Mouse (Mus musculus): Measurements from ENCODE around the gene Lmna.

Gene Lmna

DNA sequence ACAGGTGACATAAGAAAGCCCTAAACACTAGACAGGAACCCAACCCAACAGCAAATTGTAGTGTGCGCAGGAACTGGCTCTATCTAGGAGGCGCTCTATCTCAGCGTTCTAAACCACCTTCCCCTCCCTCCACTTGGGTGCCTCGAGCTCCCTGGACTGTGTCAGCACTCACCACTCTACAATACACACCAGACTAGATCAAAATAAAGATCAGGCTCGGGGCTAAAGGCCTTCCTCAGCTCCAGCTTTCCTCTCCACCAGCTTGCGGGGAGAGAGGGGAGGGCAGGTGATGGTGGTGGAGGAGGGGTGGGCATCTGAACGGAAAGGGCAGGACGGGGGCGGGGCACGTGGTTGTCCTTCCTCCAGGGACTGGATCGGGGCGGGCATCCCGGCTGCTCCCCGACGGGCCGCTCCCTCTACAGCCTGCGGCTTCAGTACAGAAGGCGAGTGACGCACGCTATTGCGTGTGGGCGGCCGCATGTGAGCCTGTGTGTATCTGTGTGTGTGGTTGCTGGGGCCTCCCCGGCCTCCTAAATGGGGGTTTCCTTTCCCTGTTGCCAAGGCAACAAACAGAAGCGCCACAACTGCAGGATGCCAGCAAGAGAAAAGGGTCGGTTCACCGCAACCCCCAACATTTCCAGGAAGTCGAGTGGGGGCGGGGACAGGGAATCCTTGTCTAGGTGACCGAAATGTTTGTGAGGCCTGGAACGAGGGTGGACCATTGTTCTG is at the start of gene Lmna:
Gene Lmna (minus strand): TSS at position 265 of the 729 bp plus-strand sequence.
- peak; percentile 94 for DNase-seq (ENCODE audit: low read depth, low spot score)

DNA sequence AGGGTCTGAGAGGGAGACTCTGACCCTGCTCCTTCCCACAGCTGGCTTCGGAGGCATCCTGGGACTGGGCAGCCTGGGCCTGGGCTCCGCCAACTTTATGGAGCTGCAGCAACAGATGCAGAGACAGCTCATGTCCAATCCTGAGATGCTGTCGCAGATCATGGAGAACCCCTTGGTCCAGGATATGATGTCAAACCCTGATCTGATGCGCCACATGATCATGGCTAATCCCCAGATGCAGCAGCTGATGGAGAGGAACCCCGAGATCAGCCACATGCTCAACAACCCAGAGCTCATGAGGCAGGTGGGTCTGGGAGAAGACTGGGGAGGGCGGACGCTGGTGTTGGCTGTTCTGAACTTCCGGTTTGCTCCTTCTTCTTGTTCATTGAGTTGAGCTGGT is 46.9 kb upstream of the Lmna start:
- DNase-seq (ENCODE audit: low read depth, low spot score): no peak

- DNase-seq (ENCODE audit: low read depth, low spot score): no peak
These were observed 46.0 kb upstream of the Lmna start for GRCm38 (mm10) chr3:88555731-88556130.

DNA sequence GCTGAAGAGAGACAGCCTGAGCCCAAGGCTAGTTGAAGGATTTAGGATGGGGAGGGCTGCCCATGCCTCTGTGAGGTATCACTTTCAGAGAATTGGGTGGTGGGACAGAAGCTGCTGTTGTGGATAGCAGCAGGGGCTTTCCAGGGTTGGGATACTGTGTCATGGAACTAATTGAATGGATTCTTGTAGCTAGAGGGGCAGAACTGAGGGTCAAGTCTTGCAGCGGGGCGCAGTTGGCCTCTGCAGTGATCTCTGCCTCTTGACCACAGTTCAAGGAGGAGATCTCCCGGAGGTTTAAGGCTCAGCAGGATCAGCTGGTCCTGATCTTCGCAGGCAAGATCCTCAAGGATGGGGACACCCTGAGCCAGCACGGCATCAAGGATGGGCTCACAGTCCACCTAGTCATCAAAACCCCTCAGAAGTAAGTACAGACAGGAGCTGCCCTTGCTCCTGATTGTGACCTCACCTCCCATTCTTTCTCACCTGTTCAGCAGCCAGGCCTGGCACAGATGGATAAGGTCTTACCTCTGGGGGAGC is 45.4 kb upstream of the Lmna start:
- DNase-seq (ENCODE audit: low read depth, low spot score): no peak

- peak; percentile 78 for DNase-seq (ENCODE audit: low read depth, low spot score)
These were observed 44.3 kb upstream of the Lmna start for GRCm38 (mm10) chr3:88553880-88554586.

- DNase-seq (ENCODE audit: low read depth, low spot score): peak; percentile 95
These were observed 43.7 kb upstream of the Lmna start, which contains the start of gene Ubqln4 for GRCm38 (mm10) chr3:88553525-88553879. Ubqln4 (plus strand) TSS chr3:88553758.

GRCm38 (mm10) chr3:88552676-88553524 is 43.1 kb upstream of the Lmna start, which contains the start of gene Lamtor2:
Lamtor2 (minus strand) TSS chr3:88553074.
- DNase-seq (ENCODE audit: low read depth, low spot score): peak; percentile 98

DNA sequence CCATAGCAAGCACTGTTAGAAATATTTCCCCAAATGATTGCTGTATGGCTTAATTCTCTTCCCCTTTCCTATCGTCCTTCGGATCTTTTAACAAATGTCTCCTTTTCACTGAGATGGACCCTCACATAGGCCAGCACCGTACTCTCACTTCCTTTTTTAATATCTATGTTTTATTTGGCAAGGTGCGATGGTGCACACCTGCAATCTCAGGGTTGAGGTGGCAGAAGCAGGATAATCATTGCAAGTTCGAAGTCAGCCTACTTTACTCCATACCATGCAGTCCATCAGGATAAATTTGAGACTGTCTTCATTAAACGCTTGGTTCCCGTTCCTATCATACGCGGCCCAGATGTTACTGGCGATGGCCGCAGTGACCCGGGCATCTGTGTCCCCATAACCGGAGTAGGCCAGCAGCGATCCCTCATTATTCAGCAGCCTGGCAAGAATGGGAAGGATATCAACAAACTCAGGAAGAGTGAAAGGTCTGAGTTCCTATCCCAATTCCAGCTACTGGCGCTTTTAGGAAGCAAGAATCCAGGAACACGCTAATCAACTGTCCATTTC is 42.4 kb upstream of the Lmna start:
- peak; percentile 84 for DNase-seq (ENCODE audit: low read depth, low spot score)

- no peak for DNase-seq (ENCODE audit: low read depth, low spot score)
These were observed 41.8 kb upstream of the Lmna start for GRCm38 (mm10) chr3:88551586-88551985.

GRCm38 (mm10) chr3:88548180-88548917 is 38.6 kb upstream of the Lmna start, which contains the start of gene Rab25:
Rab25 (minus strand) TSS chr3:88548300.
- no peak for DNase-seq (ENCODE audit: low read depth, low spot score)

- DNase-seq (ENCODE audit: low read depth, low spot score): no peak
These were observed 37.1 kb upstream of the Lmna start for GRCm38 (mm10) chr3:88546674-88547418.

DNA sequence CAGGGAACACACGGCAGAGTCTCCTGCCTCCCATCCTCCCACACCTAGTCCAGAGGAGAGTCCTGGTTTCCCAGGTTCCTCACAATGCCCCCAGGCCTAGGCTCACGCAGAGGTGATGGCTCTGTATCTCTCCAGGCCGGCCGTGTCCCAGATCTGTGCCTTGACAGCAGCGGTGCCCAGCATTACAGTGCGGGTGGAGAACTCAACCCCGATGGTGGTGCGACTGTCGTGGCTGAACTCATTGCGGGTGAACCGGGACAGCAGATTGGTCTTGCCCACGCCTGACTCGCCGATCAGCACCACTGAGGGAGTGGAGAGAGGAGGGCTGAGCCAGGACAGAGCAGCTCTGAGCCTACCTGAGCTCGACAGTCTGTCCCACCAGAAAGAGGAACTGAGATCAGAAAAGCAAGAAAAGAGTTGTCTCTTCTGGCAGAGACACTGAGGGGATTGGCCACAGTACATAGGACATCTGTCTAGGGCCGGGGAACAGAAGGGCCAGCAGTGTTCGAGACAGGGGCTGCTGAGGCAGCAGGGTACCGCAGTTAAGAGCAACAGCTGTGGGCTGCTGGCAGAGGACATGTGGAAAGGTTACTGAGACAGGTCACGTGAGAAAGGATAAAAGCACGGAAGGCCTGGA is 35.3 kb upstream of the Lmna start:
- DNase-seq (ENCODE audit: low read depth, low spot score): peak; percentile 85

DNA sequence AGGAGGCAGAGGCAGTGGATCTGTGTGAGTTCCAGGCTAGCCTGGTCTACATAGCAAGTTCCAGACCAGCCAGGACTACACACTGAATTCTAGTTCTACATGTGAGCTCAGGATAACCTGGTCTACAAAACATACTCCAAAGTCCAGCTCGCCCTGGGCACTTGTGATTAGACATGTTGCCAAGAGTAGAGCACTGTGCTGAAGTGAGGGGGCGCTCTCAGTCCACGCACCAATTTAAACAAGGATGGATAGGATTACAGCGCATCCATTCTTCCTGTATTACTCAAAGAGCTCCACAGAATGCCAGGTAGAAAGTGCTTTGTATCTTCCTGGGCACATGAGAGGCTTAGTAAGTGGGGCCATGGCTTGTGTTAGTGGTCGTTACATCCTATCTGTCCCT is 34.8 kb upstream of the Lmna start:
- peak; percentile 63 for DNase-seq (ENCODE audit: low read depth, low spot score)

- no peak for DNase-seq (ENCODE audit: low read depth, low spot score)
These were observed 34.1 kb upstream of the Lmna start for GRCm38 (mm10) chr3:88543651-88544410.

- DNase-seq (ENCODE audit: low read depth, low spot score): no peak
These were observed 33.4 kb upstream of the Lmna start for GRCm38 (mm10) chr3:88543174-88543573.

DNA sequence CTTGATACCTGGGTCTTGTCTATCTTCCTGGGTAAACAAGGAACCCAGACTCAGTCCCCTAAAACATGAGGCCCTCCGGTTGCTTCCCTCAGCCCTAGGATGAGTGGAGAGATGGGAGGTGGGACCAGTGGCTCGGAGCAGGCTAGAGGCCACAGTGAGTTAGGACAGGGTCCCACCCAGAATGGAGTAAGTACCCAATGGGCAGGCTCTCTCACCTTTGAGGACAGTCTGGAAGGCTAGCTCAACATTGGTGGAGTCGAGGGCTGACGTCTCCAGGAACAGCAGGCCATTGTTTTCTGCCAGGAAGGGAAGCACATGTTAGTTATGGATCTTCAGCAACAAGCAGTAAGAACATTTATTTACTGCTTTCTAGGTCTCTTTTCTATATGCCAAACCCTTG is 32.7 kb upstream of the Lmna start:
- DNase-seq (ENCODE audit: low read depth, low spot score): no peak

GRCm38 (mm10) chr3:88541622-88542401 is 32.1 kb upstream of the Lmna start:
- no peak for DNase-seq (ENCODE audit: low read depth, low spot score)

DNA sequence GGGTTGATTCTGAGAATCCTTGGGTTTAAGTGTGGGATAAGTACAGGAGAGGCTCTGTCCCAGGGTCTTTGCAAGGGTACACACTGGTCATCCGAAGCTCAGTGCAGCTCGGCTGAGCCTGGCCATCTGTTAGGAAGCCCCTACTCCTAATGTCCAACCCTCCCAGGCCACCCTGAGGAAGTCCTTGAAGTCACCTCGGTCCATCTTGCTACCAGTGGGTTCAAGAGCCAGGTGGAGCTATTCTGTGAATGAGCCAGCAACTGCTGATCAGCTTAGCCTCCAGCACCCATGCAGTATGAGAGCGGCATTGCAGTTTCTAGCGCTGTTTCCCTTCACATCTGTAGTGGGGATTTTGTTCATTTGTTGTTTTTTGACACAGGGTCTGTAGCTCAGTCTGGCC is 30.3 kb upstream of the Lmna start:
- DNase-seq (ENCODE audit: low read depth, low spot score): no peak
